Mouse (Mus musculus) lung, postnatal 0 days (tissue): Measurements from ENCODE around the gene Zfp68.
A peak's percentile ranks its signal among the peaks of the same experiment; 100 is the strongest.

Experiments
- CTCF ChIP-seq: IDR thresholded peaks from 2 replicates; pipeline ENCODE4 v1.5.1; 2016; ENCODE audit warnings: antibody characterized with exemption, mild to moderate bottlenecking
- EP300 ChIP-seq: IDR thresholded peaks from 2 replicates; pipeline ENCODE4 v1.6.1; 2016; ENCODE audit warnings: antibody characterized with exemption, mild to moderate bottlenecking, control low read depth

GRCm38 (mm10) chr5:138656477-138657156 is 37.1 kb upstream of the Zfp68 start:
- TF ChIP-seq CTCF (peak; percentile 87), EP300 (no peak)
